Mouse (Mus musculus) adrenal gland, adult 10 weeks (tissue): Measurements from ENCODE around the gene Btn2a2. TPM values are rescaled to one million over a fixed set of nuclear protein-coding genes. Genes with fewer than 3 reads are reported as not detected.

Experiments used
- polyA plus RNA-seq: library from polyadenylated mRNA; stranded (reverse); fragments of 350-450 nt; fragmentation: Illumina TruSeq; extraction: RNeasy Lipid Tissue Mini Kit (QIAGEN cat#74804); gene quantifications from one replicate; pipeline ENCODE4 v1.2.3, GENCODE M21; 2014; ENCODE audit warnings: low read depth, low replicate concordance

Gene Btn2a2
- not detected for polyA plus RNA-seq

DNA sequence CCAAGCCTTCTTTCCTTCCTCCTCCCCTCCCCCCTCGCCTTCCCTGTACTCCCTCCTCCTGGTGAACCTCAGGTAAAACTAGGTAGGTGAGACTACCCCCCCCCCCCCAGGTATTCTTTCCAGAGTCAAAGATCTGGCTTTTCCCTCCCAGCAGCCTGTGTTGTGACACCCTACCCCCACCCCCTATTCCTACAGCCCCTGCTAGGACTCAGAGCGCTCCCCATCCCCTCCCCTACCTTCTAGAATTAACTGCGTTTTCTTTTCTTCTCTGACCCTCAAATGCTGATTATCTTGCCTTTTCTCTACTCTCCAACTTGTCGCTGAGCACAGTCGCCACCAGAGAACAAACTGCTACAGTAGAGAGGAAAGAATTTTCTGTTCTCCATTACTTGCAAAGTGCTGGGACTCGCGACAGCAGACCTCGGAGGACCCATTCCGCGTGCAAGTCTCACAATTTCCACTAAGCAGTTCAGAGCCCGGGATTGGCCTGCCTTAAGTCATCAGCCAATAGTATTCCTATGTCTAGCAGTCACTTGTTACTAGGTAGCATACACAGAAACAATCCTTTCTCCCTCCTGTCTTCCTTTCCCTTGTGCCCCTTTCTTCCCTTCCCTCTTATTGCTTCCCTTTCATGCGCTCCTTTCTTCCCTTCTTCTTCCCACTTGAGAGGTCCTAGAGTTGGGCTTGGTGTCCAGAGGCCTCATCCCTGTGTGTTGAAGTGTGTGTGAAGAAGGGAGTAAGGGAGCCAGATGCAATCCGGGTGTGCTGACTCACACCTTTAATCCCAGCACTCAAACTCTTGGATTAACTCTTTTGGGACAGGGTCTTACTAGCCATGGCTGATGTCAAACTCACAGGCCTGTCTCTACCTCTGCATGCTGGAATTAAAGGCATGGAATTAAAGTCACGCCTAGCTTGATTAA, at the start of gene Btn2a2:
TSS of gene Btn2a2 (minus strand) at position 458 of the 923 bp plus-strand sequence.

GRCm38 (mm10) chr13:23535137-23536075, 46.7 kb upstream of the Btn2a2 start, which contains the start of gene Hist1h3g:
TSS of gene Hist1h3g (plus strand) at chr13:23535422.

DNA sequence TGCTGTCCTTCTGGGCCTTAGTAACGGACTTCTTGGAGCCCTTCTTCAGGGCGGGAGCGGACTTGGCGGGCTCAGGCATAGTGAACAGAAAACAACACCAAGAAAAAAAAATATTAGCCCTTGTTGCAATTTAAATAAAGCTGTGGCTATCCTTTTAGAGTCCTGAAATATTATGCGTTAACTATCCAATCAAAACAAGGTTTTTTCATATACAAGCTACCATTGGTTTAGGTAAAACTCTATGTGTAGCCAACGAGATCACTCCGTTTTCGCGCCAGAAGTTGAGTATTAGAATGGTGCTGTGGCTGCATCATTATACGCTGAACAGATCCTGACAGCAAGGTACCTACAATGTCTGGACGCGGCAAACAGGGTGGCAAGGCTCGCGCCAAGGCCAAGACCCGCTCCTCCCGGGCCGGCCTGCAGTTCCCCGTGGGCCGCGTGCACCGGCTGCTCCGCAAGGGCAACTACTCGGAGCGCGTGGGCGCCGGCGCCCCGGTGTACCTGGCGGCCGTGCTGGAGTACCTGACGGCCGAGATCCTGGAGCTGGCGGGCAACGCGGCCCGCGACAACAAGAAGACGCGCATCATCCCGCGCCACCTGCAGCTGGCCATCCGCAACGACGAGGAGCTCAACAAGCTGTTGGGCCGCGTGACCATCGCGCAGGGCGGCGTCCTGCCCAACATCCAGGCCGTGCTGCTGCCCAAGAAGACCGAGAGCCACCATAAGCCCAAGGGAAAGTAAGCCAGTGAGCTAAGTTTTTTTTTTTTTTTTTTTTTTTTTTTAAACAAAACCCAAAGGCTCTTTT, 45.1 kb upstream of the Btn2a2 start, which contains the start of gene Hist1h2af:
TSS of gene Hist1h2af (plus strand) at position 347 of the 808 bp plus-strand sequence.

DNA sequence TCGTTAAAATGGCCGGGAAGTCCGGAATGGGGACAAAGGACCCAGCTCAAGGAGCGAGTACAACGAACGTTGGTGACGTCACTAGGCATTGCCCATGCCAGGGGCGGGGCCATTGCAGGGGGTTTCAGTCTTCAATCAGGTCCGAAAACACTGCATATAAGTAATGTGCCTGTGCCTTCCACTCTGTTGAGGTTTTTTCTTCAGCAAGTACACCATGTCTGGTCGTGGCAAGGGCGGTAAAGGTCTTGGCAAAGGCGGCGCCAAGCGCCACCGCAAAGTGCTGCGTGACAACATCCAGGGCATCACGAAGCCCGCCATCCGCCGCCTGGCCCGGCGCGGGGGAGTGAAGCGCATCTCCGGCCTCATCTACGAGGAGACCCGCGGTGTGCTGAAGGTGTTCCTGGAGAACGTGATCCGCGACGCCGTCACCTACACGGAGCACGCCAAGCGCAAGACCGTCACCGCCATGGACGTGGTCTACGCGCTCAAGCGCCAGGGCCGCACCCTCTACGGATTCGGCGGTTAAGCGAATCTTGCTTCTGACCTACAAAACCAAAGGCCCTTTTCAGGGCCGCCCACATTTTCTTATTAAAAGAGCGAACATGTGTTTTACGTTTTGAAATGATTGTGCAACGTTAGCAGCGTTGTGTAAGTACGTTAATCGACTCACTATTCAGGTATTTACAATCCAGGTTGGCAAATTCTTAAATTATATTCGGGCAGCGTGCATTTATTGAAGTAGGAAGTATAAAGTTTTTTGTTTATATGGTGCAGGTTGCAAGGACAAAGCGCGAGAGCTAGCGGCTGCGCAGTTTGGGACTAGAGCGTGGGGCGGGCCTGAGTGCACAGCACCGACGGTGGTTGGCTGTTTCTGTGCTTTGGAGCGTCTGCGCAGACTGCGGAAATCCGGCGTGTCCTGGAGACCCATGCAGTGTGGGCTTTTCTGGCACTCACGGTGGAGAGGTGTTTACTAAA, 42.5 kb upstream of the Btn2a2 start, which contains the start of gene Hist1h4h:
TSS of gene Hist1h4h (plus strand) at position 150 of the 975 bp plus-strand sequence.

GRCm38 (mm10) chr13:23465600-23466109, 23.0 kb downstream of the Btn2a2 start, which contains the start of gene Btn1a1:
TSS of gene Btn1a1 (minus strand) at chr13:23465901.

Other genes starting within 250 kb of the Btn2a2 start
- gene Vmn1r223, start 241.7 kb downstream of the Btn2a2 start, polyA plus RNA-seq: not detected
- 102 TPM for gene Zfp322a, start 119.6 kb downstream of the Btn2a2 start, polyA plus RNA-seq
- gene Abt1, start 65.0 kb downstream of the Btn2a2 start, polyA plus RNA-seq: 2.9 TPM
- not detected for gene Btn1a1, start 23.0 kb downstream of the Btn2a2 start, polyA plus RNA-seq
- not detected for gene Hist1h4h, start 42.2 kb upstream of the Btn2a2 start, polyA plus RNA-seq
- gene Hist1h2af, start 45.0 kb upstream of the Btn2a2 start, polyA plus RNA-seq: not detected
- not detected for gene Hist1h3g, start 46.6 kb upstream of the Btn2a2 start, polyA plus RNA-seq
- 2.7 TPM for gene Hist1h2bh, start 54.5 kb upstream of the Btn2a2 start, polyA plus RNA-seq
- gene Hist1h3f, start 55.2 kb upstream of the Btn2a2 start, polyA plus RNA-seq: not detected
- gene Hist1h4f, start 62.8 kb upstream of the Btn2a2 start, polyA plus RNA-seq: not detected
- gene Hist1h1d, start 64.4 kb upstream of the Btn2a2 start, polyA plus RNA-seq: 0.70 TPM
- gene Hist1h3e, start 73.5 kb upstream of the Btn2a2 start, polyA plus RNA-seq: not detected
- gene Hist1h2ae, start 82.4 kb upstream of the Btn2a2 start, polyA plus RNA-seq: not detected
- 2.4 TPM for gene Hist1h2bg, start 82.5 kb upstream of the Btn2a2 start, polyA plus RNA-seq
- not detected for gene Hist1h2bf, start 85.3 kb upstream of the Btn2a2 start, polyA plus RNA-seq
- gene Hist1h2ad, start 85.5 kb upstream of the Btn2a2 start, polyA plus RNA-seq: not detected
- 2.2 TPM for gene Hist1h3d, start 86.9 kb upstream of the Btn2a2 start, polyA plus RNA-seq
- gene Hist1h4d, start 92.7 kb upstream of the Btn2a2 start, polyA plus RNA-seq: 0.76 TPM
- 15.6 TPM for gene Hist1h2be, start 132.3 kb upstream of the Btn2a2 start, polyA plus RNA-seq
- 1.3 TPM for gene Hist1h1e, start 133.7 kb upstream of the Btn2a2 start, polyA plus RNA-seq
- gene Hist1h2ac, start 195.1 kb upstream of the Btn2a2 start, polyA plus RNA-seq: 1.7 TPM
- gene Hist1h2bc, start 195.3 kb upstream of the Btn2a2 start, polyA plus RNA-seq: 322 TPM
- not detected for gene Hist1h1t, start 207.0 kb upstream of the Btn2a2 start, polyA plus RNA-seq
- gene Hist1h4c, start 209.6 kb upstream of the Btn2a2 start, polyA plus RNA-seq: not detected
- gene Hfe, start 222.0 kb upstream of the Btn2a2 start, polyA plus RNA-seq: 85.7 TPM
- 40.8 TPM for gene Hist1h1c, start 250.0 kb upstream of the Btn2a2 start, polyA plus RNA-seq